Mouse (Mus musculus): Measurements from ENCODE around the gene Gtpbp1. TPM values are rescaled to one million over a fixed set of nuclear protein-coding genes. Genes with fewer than 3 reads are reported as not detected.

The Gtpbp1 gene
- total and polyA plus RNA-seq, 2 experiments, result 8.1 to 12.8 TPM

GRCm38 (mm10) chr15:79692334-79692733, 1.7 kb downstream of the Gtpbp1 start:
- Histone ChIP-seq H3K4me3 (ENCODE audit: insufficient read depth, low read depth, low read length) (no peak overlapping the region), H3K36me3 (ENCODE audit: control insufficient read depth, insufficient read depth, low read length) (no peaks in the 10 kb centered on the region), H3K27ac (replicated peaks; ENCODE audit: insufficient read depth, low read depth, low read length) (no peak overlapping the region), H3K79me2 (ENCODE audit: control insufficient read depth, insufficient read depth, low read length) (peaks cover 30% of the 10 kb centered on the region), H3K27me3 (ENCODE audit: control insufficient read depth, insufficient read depth, low read length) (no peaks in the 10 kb centered on the region), H3K4me1 (ENCODE audit: control insufficient read depth, insufficient read depth, low read length) (peaks cover 11% of the 10 kb centered on the region), H3K9ac (ENCODE audit: low read depth, low read length) (no peak overlapping the region)
- no peak for DNase-seq (ENCODE audit: extremely low read depth, low read depth, low spot score)
- 94% methylated on average over 5 of the region's 5 CpGs for WGBS
- TF ChIP-seq POLR2A (IDR thresholded peaks at IDR 0.05; ENCODE audit: extremely low read depth, insufficient read depth, low read length) (no peak), CTCF (IDR thresholded peaks at IDR 0.05; ENCODE audit: low read depth, low read length) (no peak)

- no peaks in the 10 kb centered on the region for H3K27me3 ChIP-seq (ENCODE audit: control insufficient read depth, insufficient read depth, low read length)
- H3K9ac ChIP-seq (ENCODE audit: low read depth, low read length), result peak overlapping the region; percentile 25
- H3K79me2 ChIP-seq (ENCODE audit: control insufficient read depth, insufficient read depth, low read length), result peaks cover 34% of the 10 kb centered on the region
- no peak overlapping the region for H3K27ac ChIP-seq (replicated peaks; ENCODE audit: insufficient read depth, low read depth, low read length)
- no peak for DNase-seq (ENCODE audit: extremely low read depth, low read depth, low spot score)
- peaks cover 9% of the 10 kb centered on the region for H3K4me1 ChIP-seq (ENCODE audit: control insufficient read depth, insufficient read depth, low read length)
- TF ChIP-seq POLR2A (IDR thresholded peaks at IDR 0.05; ENCODE audit: extremely low read depth, insufficient read depth, low read length) (no peak), CTCF (IDR thresholded peaks at IDR 0.05; ENCODE audit: low read depth, low read length) (no peak)
- no peaks in the 10 kb centered on the region for H3K36me3 ChIP-seq (ENCODE audit: control insufficient read depth, insufficient read depth, low read length)
- WGBS, result 65% methylated on average over 11 of the region's 11 CpGs
- no peak overlapping the region for H3K4me3 ChIP-seq (ENCODE audit: insufficient read depth, low read depth, low read length)
Measured at GRCm38 (mm10) chr15:79693740-79694139, 3.1 kb downstream of the Gtpbp1 start.

GRCm38 (mm10) chr15:79694512-79694911, 3.9 kb downstream of the Gtpbp1 start:
- no peak for DNase-seq (ENCODE audit: extremely low read depth, low read depth, low spot score)
- TF ChIP-seq POLR2A (IDR thresholded peaks at IDR 0.05; ENCODE audit: extremely low read depth, insufficient read depth, low read length) (no peak), CTCF (IDR thresholded peaks at IDR 0.05; ENCODE audit: low read depth, low read length) (no peak)
- 88% methylated on average over 4 of the region's 4 CpGs for WGBS
- no peak overlapping the region for H3K27ac ChIP-seq (replicated peaks; ENCODE audit: insufficient read depth, low read depth, low read length)
- H3K27me3 ChIP-seq (ENCODE audit: control insufficient read depth, insufficient read depth, low read length), result no peaks in the 10 kb centered on the region
- H3K4me3 ChIP-seq (ENCODE audit: insufficient read depth, low read depth, low read length), result no peak overlapping the region
- peaks cover 9% of the 10 kb centered on the region for H3K4me1 ChIP-seq (ENCODE audit: control insufficient read depth, insufficient read depth, low read length)
- H3K36me3 ChIP-seq (ENCODE audit: control insufficient read depth, insufficient read depth, low read length), result no peaks in the 10 kb centered on the region; the same call in 1 of the 2 replicates
- H3K79me2 ChIP-seq (ENCODE audit: control insufficient read depth, insufficient read depth, low read length), result peaks cover 40% of the 10 kb centered on the region
- H3K9ac ChIP-seq (ENCODE audit: low read depth, low read length), result no peak overlapping the region

- peaks cover 41% of the 10 kb centered on the region for H3K79me2 ChIP-seq (ENCODE audit: control insufficient read depth, insufficient read depth, low read length)
- H3K27ac ChIP-seq (replicated peaks; ENCODE audit: insufficient read depth, low read depth, low read length), result no peak overlapping the region
- H3K27me3 ChIP-seq (ENCODE audit: control insufficient read depth, insufficient read depth, low read length), result no peaks in the 10 kb centered on the region
- no peaks in the 10 kb centered on the region; the same call in 1 of the 2 replicates for H3K36me3 ChIP-seq (ENCODE audit: control insufficient read depth, insufficient read depth, low read length)
- TF ChIP-seq POLR2A (IDR thresholded peaks at IDR 0.05; ENCODE audit: extremely low read depth, insufficient read depth, low read length) (no peak), CTCF (IDR thresholded peaks at IDR 0.05; ENCODE audit: low read depth, low read length) (no peak)
- no peak for DNase-seq (ENCODE audit: extremely low read depth, low read depth, low spot score)
- peaks cover 9% of the 10 kb centered on the region for H3K4me1 ChIP-seq (ENCODE audit: control insufficient read depth, insufficient read depth, low read length)
- 54% methylated on average over 3 of the region's 3 CpGs for WGBS
- H3K9ac ChIP-seq (ENCODE audit: low read depth, low read length), result no peak overlapping the region
- H3K4me3 ChIP-seq (ENCODE audit: insufficient read depth, low read depth, low read length), result no peak overlapping the region
Measured at GRCm38 (mm10) chr15:79695516-79695915, 4.9 kb downstream of the Gtpbp1 start.

- Histone ChIP-seq H3K27ac (replicated peaks; ENCODE audit: insufficient read depth, low read depth, low read length) (peak overlapping the region; percentile 42), H3K79me2 (ENCODE audit: control insufficient read depth, insufficient read depth, low read length) (peaks cover 35% of the 10 kb centered on the region), H3K27me3 (ENCODE audit: control insufficient read depth, insufficient read depth, low read length) (no peaks in the 10 kb centered on the region), H3K4me3 (ENCODE audit: insufficient read depth, low read depth, low read length) (no peak overlapping the region), H3K36me3 (ENCODE audit: control insufficient read depth, insufficient read depth, low read length) (no peaks in the 10 kb centered on the region; the same call in 1 of the 2 replicates), H3K9ac (ENCODE audit: low read depth, low read length) (no peak overlapping the region), H3K4me1 (ENCODE audit: control insufficient read depth, insufficient read depth, low read length) (peaks cover 7% of the 10 kb centered on the region)
- no peak for DNase-seq (ENCODE audit: extremely low read depth, low read depth, low spot score)
- WGBS, result 54% methylated on average over 2 of the region's 2 CpGs
- no peak for TF ChIP-seq CTCF (IDR thresholded peaks at IDR 0.05; ENCODE audit: low read depth, low read length)
- TF ChIP-seq POLR2A (IDR thresholded peaks at IDR 0.05; ENCODE audit: extremely low read depth, insufficient read depth, low read length), result no peak
Measured at GRCm38 (mm10) chr15:79696508-79696907, 5.9 kb downstream of the Gtpbp1 start.

DNA sequence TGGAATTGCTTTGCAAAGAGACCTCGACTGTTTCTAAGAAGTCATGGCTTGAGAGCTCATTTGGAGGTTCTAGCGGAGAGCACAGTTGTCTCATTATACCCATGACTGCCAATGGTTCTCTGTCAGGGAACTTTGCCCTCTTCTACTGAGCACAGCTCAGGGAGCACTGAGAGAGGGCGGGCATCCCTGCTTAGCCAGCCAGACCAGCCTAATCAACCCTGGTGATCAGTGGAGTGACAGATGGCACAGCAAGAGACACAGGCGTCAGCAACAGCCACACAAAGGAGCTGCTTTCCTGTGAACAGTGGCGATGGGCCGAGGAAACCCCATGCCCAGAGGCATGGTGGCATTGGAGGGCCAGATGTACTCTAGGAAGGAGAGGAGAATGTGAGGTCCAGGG, 6.4 kb downstream of the Gtpbp1 start:
- DNase-seq (ENCODE audit: extremely low read depth, low read depth, low spot score), result peak; percentile 78
- TF ChIP-seq CTCF (IDR thresholded peaks at IDR 0.05; ENCODE audit: low read depth, low read length) (no peak), POLR2A (IDR thresholded peaks at IDR 0.05; ENCODE audit: extremely low read depth, insufficient read depth, low read length) (no peak)
- no peak overlapping the region for H3K9ac ChIP-seq (ENCODE audit: low read depth, low read length)
- WGBS, result 48% methylated on average over 6 of the region's 6 CpGs
- H3K27ac ChIP-seq (replicated peaks; ENCODE audit: insufficient read depth, low read depth, low read length), result peak overlapping the region; percentile 42
- H3K79me2 ChIP-seq (ENCODE audit: control insufficient read depth, insufficient read depth, low read length), result peaks cover 32% of the 10 kb centered on the region
- H3K4me1 ChIP-seq (ENCODE audit: control insufficient read depth, insufficient read depth, low read length), result peaks cover 3% of the 10 kb centered on the region; the same call in 1 of the 2 replicates
- no peaks in the 10 kb centered on the region; the same call in 1 of the 2 replicates for H3K36me3 ChIP-seq (ENCODE audit: control insufficient read depth, insufficient read depth, low read length)
- H3K4me3 ChIP-seq (ENCODE audit: insufficient read depth, low read depth, low read length), result no peak overlapping the region
- no peaks in the 10 kb centered on the region for H3K27me3 ChIP-seq (ENCODE audit: control insufficient read depth, insufficient read depth, low read length)
